Mouse (Mus musculus): ENCODE results near the gene 6030458C11Rik. TPM values are rescaled to one million over a fixed set of nuclear protein-coding genes. Genes with fewer than 3 reads are reported as not detected.
"Not testable (repeated sequence)": the region's sequence is repeated elsewhere in the genome, so short reads cannot be mapped to it uniquely, and the experiment has no call there.

Gene 6030458C11Rik
- total RNA-seq, 2 experiments from 2014 or later: 23.0 TPM

DNA sequence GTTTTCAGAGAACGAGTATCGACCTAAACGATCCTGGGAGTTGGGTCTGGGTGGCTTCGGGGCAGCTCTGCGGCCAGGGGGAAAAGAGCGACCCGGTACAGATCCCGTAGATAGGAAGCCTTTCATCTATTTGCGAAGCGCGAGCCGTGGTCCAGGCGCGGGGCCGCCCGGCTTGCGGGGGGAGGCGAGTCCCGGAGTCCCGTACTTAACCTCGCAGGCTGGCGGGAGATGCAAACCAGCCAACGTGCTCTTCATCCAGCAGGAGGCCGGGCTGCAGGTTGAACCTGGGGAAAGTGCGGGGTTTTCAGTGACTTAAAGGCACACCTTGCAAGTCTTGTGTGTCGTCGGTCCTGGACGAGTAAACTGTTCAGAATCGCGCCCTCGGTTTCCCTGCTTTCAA is 516 bp upstream of the 6030458C11Rik start:
- DNase-seq (ENCODE audit: extremely low spot score in 1 of 2, low spot score in 2 of 2): peak in 1 of 2 experiments; percentile 60
- intact Hi-C loops (cut with DNase I): loop anchor here (10.0 kb wide), 1 partner anchor 670 kb away; no protein-coding TSS in a partner anchor

DNA sequence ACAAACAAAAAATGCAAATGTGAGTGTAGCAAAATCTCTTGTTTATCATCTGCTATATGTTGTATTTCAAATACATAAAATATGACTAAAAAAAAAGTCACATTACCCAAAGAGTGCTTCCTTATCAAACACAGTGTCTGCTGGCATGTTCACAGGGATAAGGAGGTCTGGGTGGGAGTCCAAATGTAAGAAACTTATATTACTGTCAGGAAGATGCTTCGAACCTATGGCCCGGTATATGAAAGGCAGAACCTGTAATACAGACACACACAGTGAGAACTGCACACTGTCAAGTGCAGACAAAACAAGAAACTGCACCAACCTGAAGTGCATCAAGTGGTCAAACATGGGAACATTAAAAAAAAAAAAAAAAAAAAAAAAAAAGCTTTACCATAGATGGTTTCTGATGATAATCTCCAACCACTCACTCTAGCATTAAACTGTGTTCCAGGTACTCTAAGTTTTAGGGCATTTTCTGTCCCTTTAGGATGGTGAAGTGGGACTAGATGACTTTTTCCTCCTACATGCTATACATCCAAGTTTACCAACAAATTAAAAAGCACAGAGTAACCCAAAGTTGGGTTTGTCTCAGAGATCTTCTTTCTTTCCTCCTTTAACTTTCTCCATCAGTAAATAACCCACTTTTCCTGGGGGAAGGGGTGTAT is 862 bp downstream of the 6030458C11Rik start:
- no peak for DNase-seq (ENCODE audit: extremely low spot score in 1 of 2, low spot score in 2 of 2)
- intact Hi-C loops (cut with DNase I): loop anchor here (10.0 kb wide), 1 partner anchor 669 kb away; no protein-coding TSS in a partner anchor

DNA sequence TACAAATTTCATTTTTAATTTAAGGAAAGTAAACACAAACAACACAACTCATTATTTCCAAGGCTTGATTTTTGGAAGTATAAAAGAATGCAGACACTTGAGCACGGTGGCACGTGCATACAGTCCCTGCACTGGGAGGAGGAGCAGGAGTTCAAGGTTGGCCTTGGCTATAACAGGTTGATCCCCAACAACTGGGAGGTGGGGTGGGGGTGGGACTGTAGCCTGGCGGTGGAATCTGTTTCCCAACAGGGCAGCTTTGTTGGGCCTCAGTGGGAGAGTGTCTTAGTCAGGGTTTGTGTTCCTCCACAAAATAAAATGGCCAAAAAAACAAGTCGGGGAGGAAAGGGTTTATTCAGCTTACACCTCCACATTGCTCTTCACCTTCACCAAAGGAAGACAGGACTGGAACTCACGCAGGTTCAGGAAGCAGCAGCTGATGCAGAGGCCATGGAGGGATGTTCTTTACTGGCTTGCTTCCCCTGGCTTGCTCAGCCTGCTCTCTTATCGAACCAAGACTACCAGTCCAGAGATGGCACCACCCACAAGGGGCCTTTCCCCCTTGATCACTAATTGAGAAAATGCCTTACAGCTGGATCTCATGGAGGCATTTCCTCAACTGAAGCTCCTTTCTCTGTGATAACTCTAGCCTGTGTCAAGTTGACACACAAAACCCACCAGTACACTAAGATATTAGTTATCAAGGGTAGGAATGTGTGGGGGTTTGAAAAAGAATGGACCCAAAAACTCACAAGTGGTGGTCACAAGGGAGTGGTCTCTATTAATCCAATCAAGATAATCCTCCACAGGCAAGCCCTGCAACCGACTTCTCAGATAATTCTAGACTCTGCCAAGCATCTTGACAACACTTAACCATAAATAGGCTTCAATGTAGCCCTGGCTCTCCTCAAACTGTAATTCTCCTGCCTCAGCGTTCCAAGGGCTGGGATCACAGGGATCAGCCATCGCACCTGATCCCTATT is 1.7 kb downstream of the 6030458C11Rik start:
- intact Hi-C loops (cut with DNase I): loop anchor here (10.0 kb wide), 1 partner anchor 668 kb away; no protein-coding TSS in a partner anchor
- no peak for DNase-seq (ENCODE audit: extremely low spot score in 1 of 2, low spot score in 2 of 2)

DNA sequence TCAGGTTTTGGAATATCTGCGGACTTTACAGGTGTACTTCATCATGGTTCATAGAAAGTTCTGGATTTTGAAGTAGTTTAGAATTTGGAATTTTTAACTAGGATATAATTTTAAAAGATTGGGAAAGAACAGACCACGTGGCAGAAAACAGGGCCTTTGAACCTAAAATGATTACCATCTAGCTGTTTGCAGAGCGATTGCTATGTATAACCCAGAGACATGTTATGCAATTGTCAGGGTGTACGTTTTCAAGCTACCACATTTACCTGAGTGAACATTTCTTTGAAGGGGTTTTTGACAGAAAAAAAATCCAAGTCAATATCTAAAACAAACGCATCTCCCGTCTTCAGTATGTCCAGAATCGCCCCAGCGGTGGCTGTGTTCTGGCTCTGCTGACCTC is 6.9 kb downstream of the 6030458C11Rik start:
- intact Hi-C loops (cut with DNase I): no loop called here

DNA sequence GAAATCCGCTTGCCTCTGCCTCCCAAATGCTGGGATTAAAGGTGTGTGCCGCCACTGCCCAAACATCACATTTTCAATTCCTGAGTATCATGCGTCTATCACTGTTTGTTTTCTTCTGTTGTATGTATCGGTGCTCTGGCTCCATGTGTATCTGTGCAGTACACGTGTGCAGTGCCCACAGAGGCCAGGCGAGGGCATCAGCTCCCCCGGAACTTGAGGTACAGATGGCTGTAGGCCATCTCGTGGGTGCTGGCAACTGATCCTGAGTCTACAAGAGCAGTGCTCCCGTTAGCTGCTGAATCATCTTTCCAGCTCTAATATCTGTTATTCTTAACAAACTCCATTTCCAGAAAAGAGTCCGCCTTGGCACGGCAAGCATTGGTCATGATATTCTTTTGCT is 11.8 kb downstream of the 6030458C11Rik start:
- intact Hi-C loops (cut with DNase I): no loop called here
- no peak for DNase-seq (ENCODE audit: extremely low spot score in 1 of 2, low spot score in 2 of 2)

More for the DNA sequence above, 6.9 kb downstream of the 6030458C11Rik start:
- no peak for DNase-seq (ENCODE audit: extremely low spot score in 1 of 2, low spot score in 2 of 2)

DNA sequence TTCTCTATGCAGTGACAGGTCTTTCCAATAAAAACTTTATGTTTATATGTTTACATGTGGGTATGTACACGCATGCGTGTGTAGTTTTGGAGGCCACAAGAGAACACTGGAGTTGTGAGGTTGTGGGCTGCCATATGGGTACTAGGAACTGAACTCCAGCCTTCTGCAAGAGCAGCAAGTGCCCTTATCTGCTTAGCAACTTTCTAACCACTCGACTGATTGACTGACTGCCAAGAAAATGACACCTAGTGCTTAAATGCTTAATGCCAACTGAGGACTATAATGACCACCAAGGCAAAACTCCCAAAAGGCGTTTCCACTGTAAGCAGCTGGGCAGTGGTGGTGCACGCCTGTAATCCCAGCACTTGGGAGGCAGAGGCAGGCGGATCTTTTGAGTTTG is 15.1 kb downstream of the 6030458C11Rik start:
- DNase-seq (ENCODE audit: extremely low spot score in 1 of 2, low spot score in 2 of 2): no peak
- intact Hi-C loops (cut with DNase I): no loop called here

DNA sequence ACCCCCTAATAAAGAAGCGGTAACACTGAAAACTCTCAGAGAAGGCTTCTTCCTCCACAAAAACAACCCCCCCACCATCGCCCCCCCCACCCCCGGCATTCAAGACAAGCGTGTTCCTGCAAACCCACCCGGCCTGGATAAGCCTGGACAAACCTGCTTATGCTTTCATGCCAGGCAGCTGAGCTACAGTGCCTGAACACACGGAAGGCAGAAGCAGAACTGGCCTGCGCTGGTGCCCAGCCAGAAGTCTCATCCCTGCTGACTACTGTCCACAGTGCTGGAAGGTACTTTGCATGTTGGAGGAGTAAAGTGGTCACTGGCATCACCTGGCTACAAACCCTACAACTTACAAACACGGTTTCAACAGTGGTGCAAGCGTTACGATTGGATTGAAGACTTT is 17.4 kb downstream of the 6030458C11Rik start:
- DNase-seq (ENCODE audit: extremely low spot score in 1 of 2, low spot score in 2 of 2): no peak
- intact Hi-C loops (cut with DNase I): no loop called here

DNA sequence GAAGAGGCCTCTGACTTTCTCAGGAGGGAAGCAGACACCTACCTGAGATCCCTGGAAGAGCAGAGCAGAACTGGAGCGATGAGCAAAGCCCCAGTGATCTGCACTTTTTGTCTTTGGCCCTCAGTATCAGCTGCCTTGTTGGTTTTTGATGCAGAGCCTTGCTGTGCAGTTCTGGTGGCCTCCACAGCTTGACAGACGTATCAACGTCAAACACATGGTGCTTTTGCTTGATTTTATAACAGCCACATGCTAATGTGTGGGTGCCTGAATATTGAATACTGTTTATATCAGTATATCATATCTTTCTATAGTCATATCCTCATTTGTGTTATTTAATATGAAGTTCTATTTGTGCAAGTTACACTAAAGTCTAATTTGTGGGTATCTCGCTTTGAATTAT is 19.4 kb downstream of the 6030458C11Rik start:
- DNase-seq (ENCODE audit: extremely low spot score in 1 of 2, low spot score in 2 of 2): no peak
- intact Hi-C loops (cut with DNase I): no loop called here

DNA sequence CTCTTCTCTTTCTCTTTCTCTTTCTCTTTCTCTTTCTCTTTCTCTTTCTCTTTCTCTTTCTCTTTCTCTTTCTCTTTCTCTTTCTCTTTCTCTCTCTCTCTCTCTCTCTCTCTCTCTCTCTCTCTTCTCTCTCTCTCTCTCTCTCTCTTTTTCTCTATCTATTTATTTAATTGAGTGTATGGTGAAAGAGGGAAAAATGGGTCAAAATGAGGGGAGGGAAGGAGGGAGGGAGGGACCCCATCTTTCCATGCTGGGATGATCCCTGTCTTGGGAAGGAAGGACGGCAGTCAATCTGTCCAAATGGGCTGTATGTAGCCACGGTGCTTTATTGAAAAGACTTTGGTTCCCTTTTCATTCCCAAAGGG is 23.3 kb downstream of the 6030458C11Rik start:
- intact Hi-C loops (cut with DNase I); DNase-seq (ENCODE audit: extremely low spot score in 1 of 2, low spot score in 2 of 2): not testable (repeated sequence)

DNA sequence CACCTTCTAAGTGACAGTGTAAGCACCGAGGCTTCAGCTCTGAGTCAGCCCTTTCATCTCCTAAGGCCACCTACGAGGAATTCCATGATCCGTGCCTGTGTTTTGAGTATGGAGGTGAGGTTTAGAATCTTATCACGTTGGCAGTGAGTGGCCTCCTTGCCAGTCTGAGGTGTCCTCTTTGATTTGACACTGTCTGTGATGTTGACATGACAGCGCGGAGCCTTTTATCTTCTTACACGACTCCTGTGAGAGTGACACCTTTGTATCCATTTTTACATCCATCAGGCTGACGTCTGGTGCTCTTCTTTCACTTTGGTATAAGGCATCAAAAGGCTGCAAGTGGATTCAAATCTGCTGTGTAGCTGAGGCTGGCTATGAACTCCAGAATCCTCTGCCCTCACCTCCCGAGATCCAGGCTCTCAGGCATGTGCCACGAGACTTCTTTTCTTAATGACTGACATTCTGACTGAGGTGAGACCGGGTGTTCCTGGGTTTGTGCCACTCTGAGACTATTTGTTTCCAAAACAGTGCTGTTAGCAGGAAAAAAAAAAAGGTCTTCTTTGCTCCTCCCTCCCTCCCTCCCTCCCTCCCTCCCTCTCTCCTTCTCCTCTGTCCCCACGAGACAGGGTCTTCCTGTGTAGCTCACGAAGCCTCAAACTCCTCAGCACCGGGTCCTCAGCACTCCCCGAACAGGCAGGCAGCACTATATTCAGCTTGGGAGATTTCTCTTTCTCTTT is 23.9 kb downstream of the 6030458C11Rik start:
- intact Hi-C loops (cut with DNase I): no loop called here
- no peak for DNase-seq (ENCODE audit: extremely low spot score in 1 of 2, low spot score in 2 of 2)

DNA sequence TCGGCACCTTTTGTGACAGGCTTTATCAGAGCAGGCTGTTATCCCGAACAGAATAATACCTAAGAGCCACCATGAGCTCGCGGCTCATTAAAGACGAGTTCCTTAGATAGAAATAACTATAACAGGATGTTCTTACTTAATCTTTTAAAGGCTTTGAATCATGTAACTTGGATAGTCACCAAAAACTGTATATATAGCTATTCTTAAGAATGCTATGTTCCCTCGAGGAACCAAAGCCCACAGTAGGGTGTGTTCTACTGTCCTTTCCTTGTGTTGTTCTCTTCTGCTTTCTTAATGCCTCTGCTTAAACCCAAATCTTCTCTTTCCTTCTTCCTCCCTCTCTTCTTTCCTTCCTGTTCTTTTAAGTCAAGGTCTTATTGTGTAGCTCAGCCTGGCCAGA is 26.4 kb downstream of the 6030458C11Rik start:
- intact Hi-C loops (cut with DNase I): loop anchor here (10.0 kb wide), 2 partner anchors 603 to 823 kb away; no protein-coding TSS in a partner anchor
- DNase-seq (ENCODE audit: extremely low spot score in 1 of 2, low spot score in 2 of 2): no peak

DNA sequence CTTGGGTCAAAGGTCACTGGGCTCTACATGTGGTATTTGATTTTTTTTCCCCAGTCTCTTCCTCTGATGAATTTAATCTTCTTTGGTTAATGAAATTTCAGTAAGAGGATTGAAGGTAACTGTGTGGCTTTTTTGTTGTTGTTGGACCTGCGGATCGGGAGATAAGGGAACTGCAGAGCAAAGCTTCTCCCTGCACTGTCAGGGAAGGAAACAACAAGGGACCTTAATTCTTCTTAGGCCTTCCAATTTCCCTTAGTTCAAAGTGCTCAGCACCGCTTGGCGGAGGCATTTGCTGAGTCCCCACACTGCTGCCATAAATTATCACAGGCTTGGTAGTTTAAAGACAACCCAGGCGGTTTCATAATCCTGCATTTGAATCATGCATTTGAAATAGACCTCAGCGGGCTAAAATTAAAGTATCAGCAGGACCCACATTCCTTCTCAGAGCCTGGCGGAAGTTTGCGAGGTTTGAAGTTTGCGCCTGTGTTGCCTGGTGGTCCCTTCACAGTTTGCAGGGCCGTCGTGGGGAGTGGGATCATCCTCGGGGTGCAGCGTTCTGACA is 28.5 kb downstream of the 6030458C11Rik start:
- intact Hi-C loops (cut with DNase I): loop anchor here (2.0 to 10.0 kb wide), 3 partner anchors 209 to 821 kb away; no protein-coding TSS in a partner anchor
- DNase-seq (ENCODE audit: extremely low spot score in 1 of 2, low spot score in 2 of 2): no peak

DNA sequence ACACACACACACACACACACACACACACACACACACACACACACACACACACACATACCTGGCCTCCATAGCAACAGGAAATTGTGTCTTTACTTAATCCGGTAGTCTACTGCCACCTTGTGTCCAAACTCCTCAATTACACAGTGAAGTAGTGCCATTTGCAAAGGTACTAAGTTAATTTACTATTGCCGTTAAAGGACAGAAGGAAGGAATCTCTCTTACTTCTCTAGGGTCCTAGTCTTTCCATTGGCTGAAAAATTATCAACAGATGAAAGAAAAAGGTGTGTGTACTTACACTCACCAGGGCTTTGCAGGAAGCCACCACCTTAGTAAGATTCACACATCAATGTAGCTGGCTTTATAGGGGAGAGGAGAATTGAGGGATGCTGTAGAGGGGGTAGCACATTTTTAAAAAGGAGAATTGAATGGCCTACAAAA is 29.0 kb downstream of the 6030458C11Rik start:
- intact Hi-C loops (cut with DNase I): loop anchor here (2.0 to 10.0 kb wide), 3 partner anchors 209 to 821 kb away; no protein-coding TSS in a partner anchor
- DNase-seq (ENCODE audit: extremely low spot score in 1 of 2, low spot score in 2 of 2): peak; percentile 53 to 79

DNA sequence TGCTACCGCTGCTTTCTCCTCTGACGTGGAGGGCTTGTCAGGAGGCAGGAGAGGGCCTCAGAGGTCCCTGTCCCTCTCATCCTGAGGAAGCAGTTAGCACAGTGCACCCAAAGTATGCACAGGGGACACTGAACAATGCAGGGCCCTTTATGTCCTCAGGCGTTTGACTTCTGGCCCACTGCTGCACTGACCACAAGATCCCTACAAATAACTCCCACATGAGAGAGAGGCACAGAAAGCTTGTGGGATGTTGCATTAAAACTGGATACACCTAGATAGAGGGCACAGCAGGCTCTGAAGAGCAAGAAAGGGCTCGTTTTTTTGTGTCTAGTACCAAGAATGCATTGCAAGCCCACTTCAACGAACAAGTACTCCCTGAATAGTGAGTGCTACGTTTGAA is 30.1 kb downstream of the 6030458C11Rik start:
- intact Hi-C loops (cut with DNase I): loop anchor here (2.0 to 10.0 kb wide), 4 partner anchors 208 to 820 kb away; no protein-coding TSS in a partner anchor
- DNase-seq (ENCODE audit: extremely low spot score in 1 of 2, low spot score in 2 of 2): no peak

DNA sequence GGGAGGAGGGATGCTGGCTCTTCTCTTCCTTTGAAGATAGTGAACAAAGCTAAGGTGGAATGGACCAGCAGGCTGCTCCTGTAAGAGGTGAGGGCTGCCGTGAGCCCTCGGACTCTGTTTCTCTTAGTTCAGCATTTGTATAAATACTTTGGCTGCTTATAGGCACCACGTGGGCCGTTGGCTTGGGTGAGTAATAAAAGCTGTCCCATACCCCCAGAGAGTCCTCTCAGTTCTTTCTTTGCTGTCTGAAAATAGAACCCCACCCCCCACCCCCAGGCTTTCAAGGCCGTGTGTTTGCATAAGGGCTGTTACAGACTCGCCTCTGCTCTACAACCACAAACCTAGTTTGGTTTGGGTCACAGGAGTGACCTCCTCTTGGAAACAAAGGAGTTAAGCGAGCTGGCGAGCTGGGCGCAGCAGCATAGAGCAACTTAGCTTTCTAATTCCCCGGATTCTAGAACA is 35.0 kb downstream of the 6030458C11Rik start:
- no peak for DNase-seq (ENCODE audit: extremely low spot score in 1 of 2, low spot score in 2 of 2)
- intact Hi-C loops (cut with DNase I): loop anchor here (5.0 kb wide), 1 partner anchor 47 kb away; no protein-coding TSS in a partner anchor

DNA sequence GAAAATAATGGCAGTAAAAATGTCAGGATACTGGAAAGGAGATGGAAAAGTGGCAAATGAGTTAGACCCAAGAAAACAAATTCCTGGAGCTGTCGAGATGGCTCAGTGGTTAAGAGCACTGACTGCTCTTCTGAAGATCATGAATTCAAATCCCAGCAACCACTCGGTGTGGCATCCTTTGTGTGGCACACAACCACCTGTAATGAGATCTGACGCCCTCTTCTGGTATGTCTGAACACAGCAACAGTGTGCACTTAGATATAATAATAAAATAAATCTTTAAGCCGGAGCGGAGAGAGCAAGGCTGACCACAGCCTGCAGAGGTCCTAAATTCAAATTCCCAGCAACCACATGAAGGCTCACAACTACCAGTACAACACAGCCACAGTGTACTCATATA is 35.9 kb downstream of the 6030458C11Rik start:
- intact Hi-C loops (cut with DNase I): loop anchor here (5.0 kb wide), 1 partner anchor 46 kb away; no protein-coding TSS in a partner anchor

DNA sequence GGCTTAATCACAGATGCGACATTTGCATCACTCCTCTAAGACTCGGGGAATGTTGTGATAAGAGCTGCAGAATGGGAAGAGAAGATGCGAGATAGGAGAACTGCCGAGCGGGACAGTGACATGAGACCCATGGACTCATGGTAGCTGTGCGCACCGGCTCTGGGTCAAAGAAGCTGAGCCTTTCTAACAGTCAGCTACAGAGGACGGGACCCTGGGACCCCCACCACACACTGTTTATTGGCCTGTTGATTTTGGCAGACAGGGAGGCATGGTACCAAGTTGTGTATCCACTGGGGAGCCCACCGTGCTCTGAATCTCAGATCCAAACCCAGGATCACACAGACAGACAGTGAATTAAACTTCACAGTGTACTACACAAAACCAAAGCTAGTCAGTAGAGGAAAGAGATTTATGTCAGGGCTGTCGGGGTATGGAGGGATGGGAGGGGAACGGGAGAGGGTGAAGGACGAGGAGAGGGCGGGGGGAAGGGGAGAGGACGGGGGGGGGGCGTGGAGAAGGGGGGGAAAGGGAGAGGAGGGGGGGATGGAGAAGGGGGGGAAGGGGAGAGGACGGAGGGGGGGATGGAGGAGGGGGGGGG is 42.6 kb downstream of the 6030458C11Rik start:
- DNase-seq (ENCODE audit: extremely low spot score in 1 of 2, low spot score in 2 of 2): no peak
- intact Hi-C loops (cut with DNase I): no loop called here

More for the DNA sequence above, 35.9 kb downstream of the 6030458C11Rik start:
- DNase-seq (ENCODE audit: extremely low spot score in 1 of 2, low spot score in 2 of 2): no peak

DNA sequence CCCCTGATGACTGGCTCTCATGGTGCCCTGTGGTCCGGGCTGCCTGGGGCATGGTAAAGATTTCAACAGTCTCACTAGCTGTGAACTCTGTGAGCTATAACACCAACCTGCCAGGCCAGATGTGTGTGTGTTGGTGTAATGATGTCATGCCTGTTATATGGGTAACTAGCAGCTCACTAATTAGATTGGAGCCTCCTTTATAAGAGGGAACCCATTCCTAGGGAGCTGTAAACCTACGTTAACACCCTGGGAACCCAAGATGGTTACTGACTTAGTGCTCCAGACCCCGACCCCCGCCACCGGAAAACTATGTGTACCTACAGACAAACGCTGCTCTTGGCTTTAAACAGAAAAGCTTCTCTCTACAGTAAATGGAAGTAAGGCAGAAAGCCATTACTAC is 43.2 kb downstream of the 6030458C11Rik start:
- intact Hi-C loops (cut with DNase I): no loop called here
- DNase-seq (ENCODE audit: extremely low spot score in 1 of 2, low spot score in 2 of 2): no peak

Data from left cerebral cortex, postnatal 10 days (tissue).